Mouse (Mus musculus) brown adipose tissue, adult 24 weeks (tissue): ENCODE results near the gene Syna. TPM values are rescaled to one million over a fixed set of nuclear protein-coding genes. Genes with fewer than 3 reads are reported as not detected.
A peak's percentile ranks its signal among the peaks of the same experiment; 100 is the strongest.

Experiments used
- H3K27ac ChIP-seq: fragments of 200-500 bp; replicated peaks from 2 replicates; pipeline ENCODE4 v1.5.1; 2012; ENCODE audit warnings: low read depth, mild to moderate bottlenecking, low read length
- H3K4me1 ChIP-seq: fragments of 200-500 bp; 2 replicates; pipeline ENCODE4 v1.6.1; 2012; ENCODE audit warnings: low read length, mixed read lengths; ENCODE audit not compliant: control insufficient read depth, insufficient read depth, insufficient read length
- H3K4me3 ChIP-seq: fragments of 200-500 bp; 2 replicates; pipeline ENCODE4 v1.5.1; 2012; ENCODE audit warnings: low read depth, mild to moderate bottlenecking, low read length, moderate library complexity; ENCODE audit not compliant: insufficient read depth
- polyA plus RNA-seq: library from polyadenylated mRNA; stranded (reverse); fragments of >200 nt; gene quantifications from 2 replicates; pipeline ENCODE4 v1.2.4, GENCODE M21; 2012; ENCODE audit not compliant: missing spikeins, insufficient read depth, insufficient read length

Syna gene
- polyA plus RNA-seq, 1 experiment = not detected

DNA sequence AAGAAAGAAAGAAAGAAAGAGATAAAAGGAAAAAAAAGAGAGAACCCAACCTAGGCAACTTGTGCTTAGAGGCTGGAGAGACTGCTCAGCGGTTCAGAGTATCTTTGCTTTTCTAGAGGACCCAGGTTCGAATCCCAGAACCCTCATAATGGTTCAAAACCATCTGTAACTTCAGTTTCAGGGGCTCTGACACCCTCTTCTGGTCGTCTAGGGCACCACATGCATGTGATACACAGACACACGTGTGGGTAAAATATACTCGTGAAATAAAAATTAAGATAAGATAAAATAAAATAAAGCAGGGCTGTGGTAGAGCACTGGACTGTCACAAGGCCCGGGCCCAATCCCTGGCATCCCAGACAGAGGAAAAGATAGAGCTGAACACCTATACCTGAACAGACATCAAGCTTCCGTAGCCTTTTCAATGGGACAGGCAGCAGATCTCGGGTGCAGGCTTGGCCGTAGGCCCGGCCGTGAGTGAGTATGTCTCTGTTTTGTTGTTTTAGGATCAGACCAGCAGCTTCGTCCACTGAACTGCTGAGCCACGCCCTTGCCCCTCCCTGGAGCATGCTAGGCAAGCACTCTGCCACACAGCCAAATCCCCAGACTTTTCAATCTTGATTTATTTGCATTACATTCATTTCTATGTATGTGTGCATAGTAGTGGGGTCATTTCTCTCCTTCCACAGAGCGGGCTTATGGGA, 16.7 kb upstream of the Syna start:
- Histone ChIP-seq H3K27ac (no peak overlapping the region), H3K4me1 (peaks cover 7% of the 10 kb centered on the region), H3K4me3 (no peak overlapping the region)

DNA sequence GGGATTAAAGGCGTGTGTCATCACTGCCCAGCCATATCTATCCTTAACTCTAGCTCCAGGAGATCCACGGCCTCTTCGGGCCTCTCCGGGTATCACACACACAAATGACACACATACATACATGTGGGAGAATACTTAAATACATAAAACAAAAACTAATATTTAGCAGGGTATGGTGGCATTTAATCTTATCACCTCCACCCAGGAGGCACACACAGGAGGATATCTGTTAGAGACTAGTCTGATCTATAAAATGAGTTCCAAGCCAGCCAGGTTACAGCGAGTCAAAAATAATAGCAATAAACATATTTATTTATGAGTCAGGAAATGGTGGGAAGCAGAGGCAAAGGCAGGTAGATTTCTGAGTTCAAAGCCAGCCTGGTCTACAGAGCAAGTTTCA, 15.9 kb upstream of the Syna start:
- H3K4me1 ChIP-seq = peaks cover 7% of the 10 kb centered on the region
- no peak overlapping the region for H3K4me3 ChIP-seq
- H3K27ac ChIP-seq = no peak overlapping the region

DNA sequence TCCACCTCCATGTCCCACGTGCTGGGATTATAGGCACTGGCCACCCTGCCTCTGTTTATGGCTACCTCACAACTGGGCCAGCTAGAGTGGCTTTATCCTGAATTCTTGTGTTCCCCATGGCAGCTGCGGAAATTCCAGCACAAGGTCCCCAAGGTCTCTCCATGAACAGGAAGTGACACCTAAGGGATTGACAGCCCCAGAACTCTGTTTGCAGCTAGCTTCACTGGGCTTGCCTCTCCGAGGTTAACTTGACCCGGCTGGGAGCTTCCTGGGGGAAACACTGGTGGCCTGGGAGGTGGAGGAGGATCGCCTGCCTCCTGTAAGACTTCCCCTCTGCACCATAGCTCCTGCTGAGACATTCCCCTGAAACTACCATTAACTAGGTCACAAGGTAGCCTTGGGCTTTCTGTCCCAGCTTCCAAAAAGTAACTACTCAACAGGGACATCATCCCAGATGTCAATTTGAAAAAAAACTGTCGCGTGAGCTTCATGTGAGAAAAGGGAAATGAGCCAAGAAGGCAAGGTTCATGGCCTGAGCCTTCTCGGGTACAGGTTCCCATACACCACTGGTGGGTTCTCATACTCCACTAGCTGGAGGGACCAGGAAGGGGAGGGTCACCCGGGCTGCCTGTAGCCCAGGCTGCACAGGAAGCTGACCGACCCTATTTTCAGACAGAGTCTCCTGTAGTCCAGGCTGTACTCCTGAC, 12.7 kb upstream of the Syna start:
- Histone ChIP-seq H3K4me3 (peak overlapping the region; percentile 64), H3K27ac (peak overlapping the region; percentile 91), H3K4me1 (peaks cover 13% of the 10 kb centered on the region)

DNA sequence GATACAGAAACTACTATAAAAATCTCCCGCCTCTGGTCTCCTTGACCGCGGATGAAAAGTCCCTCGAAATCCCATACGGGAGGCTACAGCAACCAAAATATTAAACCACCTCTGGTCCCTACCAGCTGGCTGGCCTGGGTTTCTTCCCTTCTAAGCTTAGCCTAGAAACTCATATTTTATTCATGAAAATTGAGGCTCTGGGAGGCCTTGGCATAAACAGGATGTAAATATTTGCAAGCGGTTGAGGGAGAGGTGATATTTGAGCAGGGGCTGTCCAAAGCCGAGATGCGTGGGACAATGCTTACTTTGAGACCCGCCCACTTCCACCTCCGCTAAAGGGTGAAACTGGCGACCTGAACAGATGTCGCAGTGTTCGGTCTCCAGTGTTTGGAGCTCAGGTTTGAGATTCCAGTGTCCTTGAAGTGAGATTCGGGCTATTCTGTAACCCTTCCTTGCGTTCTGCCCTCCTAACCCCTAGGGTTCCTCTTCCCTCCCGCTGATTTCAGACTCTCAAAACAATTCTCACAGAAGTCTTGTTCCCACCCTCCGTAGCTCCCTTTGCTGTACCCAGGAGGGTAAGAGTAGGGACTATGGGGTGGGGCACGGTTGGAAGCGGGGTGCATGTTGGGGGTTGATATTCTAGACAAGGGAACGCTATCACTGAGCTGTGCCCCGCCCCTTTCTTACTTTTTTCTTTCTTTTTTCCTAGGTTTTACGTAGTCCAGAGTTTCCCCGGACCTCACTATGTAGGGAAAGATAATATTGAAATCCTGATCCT, 11.9 kb upstream of the Syna start:
- H3K27ac ChIP-seq = peak overlapping the region; percentile 91

GRCm38 (mm10) chr5:134568964-134569491, 9.1 kb upstream of the Syna start:
- H3K4me1 ChIP-seq = peaks cover 13% of the 10 kb centered on the region
- no peak overlapping the region for H3K4me3 ChIP-seq
- H3K27ac ChIP-seq = peak overlapping the region; percentile 92

More for the DNA sequence above, 11.9 kb upstream of the Syna start:
- Histone ChIP-seq H3K4me1 (peaks cover 13% of the 10 kb centered on the region), H3K4me3 (peak overlapping the region; percentile 64)

GRCm38 (mm10) chr5:134568030-134568429, 8.1 kb upstream of the Syna start:
- Histone ChIP-seq H3K4me3 (no peak overlapping the region), H3K4me1 (peaks cover 12% of the 10 kb centered on the region), H3K27ac (0 out of 2 replicates have a peak overlapping the region, but pooled peaks have one; percentile 92)

GRCm38 (mm10) chr5:134567445-134567844, 7.5 kb upstream of the Syna start:
- no peak overlapping the region for H3K4me3 ChIP-seq
- peaks cover 6% of the 10 kb centered on the region for H3K4me1 ChIP-seq
- H3K27ac ChIP-seq = no peak overlapping the region

DNA sequence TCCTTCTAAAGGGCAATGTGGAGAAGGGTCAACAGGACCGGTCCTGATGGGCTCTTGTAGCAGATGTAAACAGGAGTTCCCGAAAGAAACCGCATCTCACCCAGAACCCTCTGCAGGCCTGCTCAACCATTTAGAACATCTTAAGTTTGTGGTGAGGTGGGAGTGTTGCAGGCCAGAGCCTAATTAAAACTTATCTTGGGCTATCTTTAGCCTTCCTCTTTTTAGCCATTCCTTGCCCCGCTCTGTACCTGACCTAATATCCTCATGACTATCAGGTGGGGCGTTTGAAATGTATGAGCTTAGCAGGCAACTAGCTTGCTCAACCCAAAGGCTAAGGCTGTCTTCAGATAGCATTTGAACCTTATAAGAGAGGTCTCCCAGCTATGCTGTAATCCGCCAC, 5.7 kb upstream of the Syna start:
- Histone ChIP-seq H3K4me3 (no peak overlapping the region), H3K4me1 (peaks cover 6% of the 10 kb centered on the region), H3K27ac (no peak overlapping the region)

GRCm38 (mm10) chr5:134564272-134564671, 4.3 kb upstream of the Syna start:
- H3K4me1 ChIP-seq = peaks cover 6% of the 10 kb centered on the region
- no peak overlapping the region for H3K4me3 ChIP-seq
- no peak overlapping the region for H3K27ac ChIP-seq

GRCm38 (mm10) chr5:134560450-134561171, 640 bp upstream of the Syna start:
- Histone ChIP-seq H3K4me3 (no peak overlapping the region), H3K27ac (no peak overlapping the region), H3K4me1 (no peaks in the 10 kb centered on the region)

DNA sequence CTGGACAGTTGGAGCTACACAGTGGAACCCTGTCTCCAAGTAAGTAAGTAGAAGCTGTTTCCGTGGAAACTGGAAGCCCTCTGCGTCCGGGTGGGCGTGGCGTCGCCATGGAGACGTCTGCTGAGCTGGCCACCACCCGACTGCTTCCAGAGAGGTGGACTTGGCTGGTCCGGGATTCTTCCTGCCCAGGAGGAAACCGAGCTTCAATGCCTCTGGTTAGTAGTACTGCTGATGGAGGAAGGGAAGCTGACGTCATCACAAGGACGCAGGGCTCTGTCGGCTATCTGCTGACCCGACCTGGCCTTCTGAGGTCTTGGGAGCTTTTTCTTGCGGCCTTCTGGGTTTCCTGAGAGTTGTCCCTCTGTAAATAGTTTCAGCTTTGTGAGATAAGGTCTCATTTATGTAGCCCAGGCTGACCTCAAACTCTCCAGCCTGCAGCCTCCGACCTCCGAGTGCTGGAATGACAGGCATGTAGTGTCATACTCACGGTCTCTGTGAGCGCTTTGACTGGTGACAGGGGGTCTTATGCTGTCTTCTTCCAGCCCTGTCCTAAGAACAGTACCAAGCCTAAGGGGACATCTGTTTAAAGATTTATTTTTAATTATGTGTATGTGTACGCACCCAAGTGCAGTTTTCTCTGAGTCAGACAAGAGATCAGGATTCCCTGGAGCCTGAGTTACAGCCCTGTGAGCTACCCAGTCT, 4.4 kb downstream of the Syna start:
- H3K27ac ChIP-seq = peak overlapping the region; percentile 81
- no peak overlapping the region for H3K4me3 ChIP-seq

GRCm38 (mm10) chr5:134553951-134554546, 5.9 kb downstream of the Syna start:
- Histone ChIP-seq H3K4me1 (peaks cover 8% of the 10 kb centered on the region; the same call in 1 of the 2 replicates), H3K4me3 (no peak overlapping the region), H3K27ac (no peak overlapping the region)

More for the DNA sequence above, 4.4 kb downstream of the Syna start:
- peaks cover 4% of the 10 kb centered on the region; the same call in 1 of the 2 replicates for H3K4me1 ChIP-seq

- Histone ChIP-seq H3K4me3 (peak within 1 kb of the TSS; percentile 91), H3K27ac (peak within 1 kb of the TSS; percentile 79), H3K4me1 (peaks cover 8% of the 10 kb centered on the region; the same call in 1 of the 2 replicates)
Measured at GRCm38 (mm10) chr5:134552110-134552972, 7.6 kb downstream of the Syna start, which contains the start of gene Clip2. Gene Clip2, minus strand, starts transcription at chr5:134552434.
